Mouse (Mus musculus): ENCODE measurements around the gene Ptpn12. TPM values are rescaled to one million over a fixed set of nuclear protein-coding genes. Genes with fewer than 3 reads are reported as not detected.

Gene Ptpn12
- polyA plus RNA-seq, 1 experiment, result 93.5 TPM

DNA sequence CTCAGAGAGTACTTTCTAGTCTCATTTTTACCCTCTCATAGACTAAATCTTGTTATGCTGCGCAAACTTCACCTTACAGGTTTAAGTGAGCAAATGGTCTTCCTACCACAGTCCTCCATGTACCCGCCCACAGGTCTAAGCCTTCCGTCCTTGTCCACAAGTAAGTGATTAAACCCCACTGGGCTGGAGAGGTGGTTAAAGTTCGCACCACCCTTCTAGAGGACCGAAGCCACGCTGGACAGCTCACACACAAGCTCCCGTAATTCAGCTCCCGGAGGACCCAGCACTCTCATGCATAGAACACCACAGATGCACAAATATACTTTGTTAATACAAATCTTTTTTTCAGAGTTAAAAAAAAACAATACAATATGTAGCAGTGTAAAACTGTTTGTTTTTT is 69.4 kb downstream of the Ptpn12 start:
- Histone ChIP-seq H3K4me1 (ENCODE audit: control insufficient read depth, insufficient read depth, low read length) (no peaks in the 10 kb centered on the region), H3K4me3 (ENCODE audit: insufficient read depth, low read length) (no peak overlapping the region), H3K27ac (ENCODE audit: insufficient read depth, low read length) (no peak overlapping the region)
- TF ChIP-seq CTCF (IDR thresholded peaks at IDR 0.05; ENCODE audit: borderline replicate concordance, insufficient read depth, low read length) (no peak), POLR2A (IDR thresholded peaks at IDR 0.05; ENCODE audit: low read depth, low read length) (no peak)

- Histone ChIP-seq H3K27ac (ENCODE audit: insufficient read depth, low read length) (no peak overlapping the region), H3K4me3 (ENCODE audit: insufficient read depth, low read length) (no peak overlapping the region), H3K4me1 (ENCODE audit: control insufficient read depth, insufficient read depth, low read length) (no peaks in the 10 kb centered on the region)
- no peak for TF ChIP-seq POLR2A (IDR thresholded peaks at IDR 0.05; ENCODE audit: low read depth, low read length)
- no peak for TF ChIP-seq CTCF (IDR thresholded peaks at IDR 0.05; ENCODE audit: borderline replicate concordance, insufficient read depth, low read length)
Measured at GRCm38 (mm10) chr5:20983505-20983904, 72.2 kb downstream of the Ptpn12 start.

DNA sequence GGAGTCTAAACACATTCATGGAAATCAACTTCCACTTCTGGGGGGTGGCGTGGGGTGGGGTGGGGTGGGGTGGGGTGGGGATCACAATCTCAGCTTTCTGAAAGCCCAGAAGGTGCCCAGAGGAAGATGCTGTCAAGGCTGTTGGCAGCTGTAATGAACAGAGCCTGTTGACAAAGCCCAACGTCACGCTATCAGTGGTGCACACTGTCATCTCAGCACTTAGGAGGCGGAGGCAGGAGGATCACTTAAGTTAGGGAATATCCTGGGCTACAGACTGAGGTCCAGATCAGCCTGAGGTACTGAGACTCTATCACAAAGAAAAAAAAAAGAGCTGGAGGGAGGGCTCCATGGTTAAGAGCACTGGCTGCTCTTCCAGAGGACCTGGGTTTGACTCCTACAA is 81.0 kb downstream of the Ptpn12 start:
- no peak overlapping the region for H3K4me3 ChIP-seq (ENCODE audit: insufficient read depth, low read length)
- TF ChIP-seq CTCF (IDR thresholded peaks at IDR 0.05; ENCODE audit: borderline replicate concordance, insufficient read depth, low read length) (no peak), POLR2A (IDR thresholded peaks at IDR 0.05; ENCODE audit: low read depth, low read length) (no peak)
- no peak overlapping the region for H3K27ac ChIP-seq (ENCODE audit: insufficient read depth, low read length)
- H3K4me1 ChIP-seq (ENCODE audit: control insufficient read depth, insufficient read depth, low read length), result no peaks in the 10 kb centered on the region

DNA sequence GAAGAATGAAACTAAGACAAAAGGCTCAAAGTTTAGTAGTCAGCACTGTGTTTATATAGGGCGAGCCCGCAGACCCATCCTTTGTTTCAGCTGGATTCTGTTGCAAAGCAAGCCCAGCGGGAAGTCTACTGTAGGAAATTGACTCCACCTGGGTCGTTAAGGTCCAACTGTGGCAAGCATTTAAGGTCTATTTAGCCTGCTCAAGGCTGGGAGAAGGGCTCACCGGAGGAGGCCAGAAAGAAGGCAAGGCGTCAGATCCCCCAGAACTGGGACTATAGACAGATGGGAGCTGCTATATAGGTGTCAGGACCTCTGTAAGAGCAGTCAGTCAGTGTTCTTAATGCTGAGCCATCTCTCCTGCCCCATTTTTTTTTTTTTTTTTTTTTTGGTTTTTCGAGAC is 81.7 kb downstream of the Ptpn12 start:
- TF ChIP-seq CTCF (IDR thresholded peaks at IDR 0.05; ENCODE audit: borderline replicate concordance, insufficient read depth, low read length) (no peak), POLR2A (IDR thresholded peaks at IDR 0.05; ENCODE audit: low read depth, low read length) (no peak)

DNA sequence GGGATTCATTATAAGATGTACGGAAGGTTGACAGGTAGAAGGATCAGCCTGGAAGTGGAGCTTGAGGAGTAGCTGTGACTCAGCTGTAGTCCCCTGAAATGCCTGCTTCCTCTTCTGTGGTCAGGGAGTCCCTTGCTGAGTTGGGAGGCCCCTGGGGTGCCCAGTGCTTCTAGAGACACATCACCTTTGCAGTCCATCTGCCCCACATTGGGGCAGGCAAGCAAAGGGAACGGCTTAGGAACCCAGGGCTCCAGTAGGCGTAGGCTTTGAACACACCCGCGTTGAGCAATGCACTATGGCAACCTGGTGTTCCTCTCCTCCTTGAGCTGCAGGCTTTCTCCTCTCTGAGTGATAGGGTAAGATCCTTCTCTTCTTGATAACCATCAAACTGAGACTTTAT is 82.6 kb downstream of the Ptpn12 start:
- no peak for TF ChIP-seq POLR2A (IDR thresholded peaks at IDR 0.05; ENCODE audit: low read depth, low read length)
- TF ChIP-seq CTCF (IDR thresholded peaks at IDR 0.05; ENCODE audit: borderline replicate concordance, insufficient read depth, low read length), result no peak
- Histone ChIP-seq H3K4me1 (ENCODE audit: control insufficient read depth, insufficient read depth, low read length) (no peaks in the 10 kb centered on the region), H3K27ac (ENCODE audit: insufficient read depth, low read length) (no peak overlapping the region), H3K4me3 (ENCODE audit: insufficient read depth, low read length) (no peak overlapping the region)

More for the DNA sequence above, 81.7 kb downstream of the Ptpn12 start:
- no peak overlapping the region for H3K27ac ChIP-seq (ENCODE audit: insufficient read depth, low read length)
- no peaks in the 10 kb centered on the region for H3K4me1 ChIP-seq (ENCODE audit: control insufficient read depth, insufficient read depth, low read length)
- H3K4me3 ChIP-seq (ENCODE audit: insufficient read depth, low read length), result no peak overlapping the region

GRCm38 (mm10) chr5:20968963-20969362 is 86.7 kb downstream of the Ptpn12 start:
- TF ChIP-seq CTCF (IDR thresholded peaks at IDR 0.05; ENCODE audit: borderline replicate concordance, insufficient read depth, low read length) (no peak), POLR2A (IDR thresholded peaks at IDR 0.05; ENCODE audit: low read depth, low read length) (no peak)
- Histone ChIP-seq H3K4me1 (ENCODE audit: control insufficient read depth, insufficient read depth, low read length) (no peaks in the 10 kb centered on the region), H3K27ac (ENCODE audit: insufficient read depth, low read length) (no peak overlapping the region), H3K4me3 (ENCODE audit: insufficient read depth, low read length) (no peak overlapping the region)

DNA sequence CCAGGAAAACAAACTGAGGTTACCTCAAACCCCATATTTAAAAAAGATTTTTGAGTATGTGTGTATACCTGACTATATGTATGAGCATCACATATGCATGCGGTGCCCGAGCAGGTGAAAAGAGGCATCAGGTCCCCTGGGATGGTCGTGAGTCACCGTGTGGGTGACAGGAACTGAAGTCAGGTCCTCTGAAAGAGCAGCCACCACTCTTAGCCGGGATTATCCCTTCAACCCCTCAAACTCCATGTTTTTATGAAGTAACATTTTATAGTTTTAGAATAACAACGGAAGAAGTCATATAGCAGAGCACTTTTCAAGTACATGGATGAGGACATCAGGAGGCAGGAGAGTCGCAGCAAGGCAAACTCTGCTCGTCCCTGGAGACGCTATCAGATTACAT is 87.2 kb downstream of the Ptpn12 start:
- H3K4me1 ChIP-seq (ENCODE audit: control insufficient read depth, insufficient read depth, low read length), result no peaks in the 10 kb centered on the region
- no peak overlapping the region for H3K4me3 ChIP-seq (ENCODE audit: insufficient read depth, low read length)
- no peak for TF ChIP-seq CTCF (IDR thresholded peaks at IDR 0.05; ENCODE audit: borderline replicate concordance, insufficient read depth, low read length)
- TF ChIP-seq POLR2A (IDR thresholded peaks at IDR 0.05; ENCODE audit: low read depth, low read length), result no peak

DNA sequence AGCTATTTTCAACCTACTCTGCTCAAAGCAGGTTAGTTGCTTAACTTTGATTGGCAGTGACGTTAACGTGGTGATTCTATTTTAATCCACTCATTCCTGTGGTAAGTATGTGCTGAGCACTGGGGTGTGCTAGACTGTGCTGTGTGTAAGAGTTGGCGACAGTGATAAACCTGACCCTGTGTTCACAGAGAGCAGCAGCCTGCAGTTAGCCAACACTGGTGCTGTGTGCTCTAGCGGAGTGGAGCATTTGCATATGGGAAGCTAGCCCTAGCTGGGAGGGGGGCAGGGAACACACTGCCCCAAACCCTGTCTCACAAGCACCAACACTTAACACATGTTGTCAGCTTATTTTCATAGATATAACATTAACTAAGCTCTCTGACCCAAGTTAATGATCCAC is 87.8 kb downstream of the Ptpn12 start:
- TF ChIP-seq CTCF (IDR thresholded peaks at IDR 0.05; ENCODE audit: borderline replicate concordance, insufficient read depth, low read length) (no peak), POLR2A (IDR thresholded peaks at IDR 0.05; ENCODE audit: low read depth, low read length) (no peak)
- H3K27ac ChIP-seq (ENCODE audit: insufficient read depth, low read length), result no peak overlapping the region
- H3K4me3 ChIP-seq (ENCODE audit: insufficient read depth, low read length), result no peak overlapping the region
- no peaks in the 10 kb centered on the region for H3K4me1 ChIP-seq (ENCODE audit: control insufficient read depth, insufficient read depth, low read length)

More for the DNA sequence above, 87.2 kb downstream of the Ptpn12 start:
- H3K27ac ChIP-seq (ENCODE audit: insufficient read depth, low read length), result no peak overlapping the region

DNA sequence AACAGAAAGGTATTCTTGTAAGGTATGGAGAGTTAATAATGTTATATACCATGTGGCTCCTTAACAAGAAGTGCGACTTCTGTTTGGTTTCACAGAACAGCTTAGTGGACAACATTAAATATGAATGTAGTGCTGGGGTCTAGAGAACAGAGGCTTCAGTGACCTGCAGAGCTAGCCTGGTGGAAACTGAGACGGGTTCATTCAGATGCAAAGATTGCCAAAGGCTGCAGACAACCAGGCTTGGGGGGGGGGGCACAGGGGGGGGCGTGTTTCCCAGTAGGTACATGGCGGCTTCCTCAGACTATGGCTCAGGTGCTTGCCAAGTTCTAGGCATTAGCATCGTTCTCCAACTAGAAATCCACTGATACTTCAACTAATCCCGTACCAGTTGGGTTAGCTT is 91.3 kb downstream of the Ptpn12 start:
- Histone ChIP-seq H3K27ac (ENCODE audit: insufficient read depth, low read length) (no peak overlapping the region), H3K4me3 (ENCODE audit: insufficient read depth, low read length) (no peak overlapping the region), H3K4me1 (ENCODE audit: control insufficient read depth, insufficient read depth, low read length) (no peaks in the 10 kb centered on the region)
- no peak for TF ChIP-seq POLR2A (IDR thresholded peaks at IDR 0.05; ENCODE audit: low read depth, low read length)

DNA sequence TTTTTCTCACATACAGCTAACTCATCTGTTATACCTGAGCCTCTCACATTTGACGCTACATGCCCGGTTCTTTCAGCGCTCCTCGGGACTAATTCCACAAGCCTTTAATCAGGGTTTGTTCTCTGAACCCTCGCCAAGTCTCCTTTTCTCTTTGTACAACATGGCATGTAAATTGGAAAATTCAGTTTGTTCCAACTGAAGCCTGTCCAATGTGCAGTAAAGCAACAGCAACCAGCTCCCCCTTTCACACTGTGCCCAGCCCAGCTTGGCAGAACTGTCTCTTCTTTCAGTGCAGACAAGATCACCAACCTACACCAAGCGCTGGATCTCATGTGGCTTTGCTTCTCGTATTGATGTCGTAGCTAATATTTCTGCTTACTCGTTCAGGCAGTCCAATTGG is 92.4 kb downstream of the Ptpn12 start:
- Histone ChIP-seq H3K4me3 (ENCODE audit: insufficient read depth, low read length) (no peak overlapping the region), H3K4me1 (ENCODE audit: control insufficient read depth, insufficient read depth, low read length) (no peaks in the 10 kb centered on the region), H3K27ac (ENCODE audit: insufficient read depth, low read length) (no peak overlapping the region)
- no peak for TF ChIP-seq CTCF (IDR thresholded peaks at IDR 0.05; ENCODE audit: borderline replicate concordance, insufficient read depth, low read length)
- TF ChIP-seq POLR2A (IDR thresholded peaks at IDR 0.05; ENCODE audit: low read depth, low read length), result no peak

GRCm38 (mm10) chr5:20960927-20961326 is 94.8 kb downstream of the Ptpn12 start:
- Histone ChIP-seq H3K4me3 (ENCODE audit: insufficient read depth, low read length) (no peak overlapping the region), H3K27ac (ENCODE audit: insufficient read depth, low read length) (no peak overlapping the region), H3K4me1 (ENCODE audit: control insufficient read depth, insufficient read depth, low read length) (no peaks in the 10 kb centered on the region)
- TF ChIP-seq POLR2A (IDR thresholded peaks at IDR 0.05; ENCODE audit: low read depth, low read length) (no peak), CTCF (IDR thresholded peaks at IDR 0.05; ENCODE audit: borderline replicate concordance, insufficient read depth, low read length) (no peak)
